Mouse (Mus musculus): ENCODE data around the gene Wbp1l.

The Wbp1l gene

GRCm38 (mm10) chr19:46628403-46628802, 29.5 kb downstream of the Wbp1l start:
- in situ Hi-C loops (cut with MboI, MseI), result no loop called here

DNA sequence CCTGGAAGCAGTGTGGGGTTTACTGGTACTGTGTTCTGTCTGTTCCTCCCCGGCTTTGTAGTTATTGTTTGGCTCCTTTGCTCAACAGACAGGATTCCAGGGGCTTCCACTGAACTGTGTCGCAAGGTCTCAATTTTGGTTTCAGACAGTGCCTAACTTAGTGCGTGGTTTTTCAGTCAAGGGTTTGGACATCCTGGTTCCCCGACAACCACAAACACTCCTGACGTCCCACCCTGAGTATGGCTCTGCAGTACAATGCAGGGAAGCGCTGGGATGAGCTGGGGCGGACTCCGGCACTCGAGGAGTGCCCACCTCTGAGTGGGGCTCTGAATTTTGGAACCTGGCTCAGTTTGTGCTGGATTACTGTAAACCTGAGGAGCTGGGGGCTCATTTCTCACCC, 30.9 kb downstream of the Wbp1l start:
- in situ Hi-C loops (cut with MboI, MseI), result no loop called here

- in situ Hi-C loops (cut with MboI, MseI), result no loop called here
Measured at GRCm38 (mm10) chr19:46631637-46632036, 32.8 kb downstream of the Wbp1l start.

GRCm38 (mm10) chr19:46635766-46636165, 36.9 kb downstream of the Wbp1l start:
- in situ Hi-C loops (cut with MboI, MseI), result no loop called here

- in situ Hi-C loops (cut with MboI, MseI), result no loop called here
Measured at GRCm38 (mm10) chr19:46637598-46637997, 38.7 kb downstream of the Wbp1l start.

- in situ Hi-C loops (cut with MboI, MseI), result no loop called here
Measured at GRCm38 (mm10) chr19:46639053-46639452, 40.2 kb downstream of the Wbp1l start.

DNA sequence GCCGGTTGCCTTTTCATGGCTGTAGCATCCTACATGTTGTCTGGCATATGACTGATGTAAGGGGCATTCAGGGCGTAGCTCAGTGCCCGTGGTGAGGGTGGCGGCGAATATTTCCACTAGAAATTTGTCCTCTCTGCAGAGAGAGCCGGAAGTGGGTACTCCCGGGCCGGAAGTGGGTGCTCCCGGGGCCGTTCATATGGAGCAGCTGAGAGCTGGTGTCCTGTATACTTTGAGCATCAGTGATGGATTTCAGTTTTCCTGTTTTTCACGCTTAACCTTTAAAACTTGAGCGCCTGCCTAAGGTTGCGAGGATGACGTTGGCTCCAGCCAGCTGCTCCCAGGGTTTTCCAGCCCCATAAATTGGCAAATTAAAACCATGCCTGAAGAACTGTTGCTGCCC, 40.6 kb downstream of the Wbp1l start:
- in situ Hi-C loops (cut with MboI, MseI), result no loop called here

DNA sequence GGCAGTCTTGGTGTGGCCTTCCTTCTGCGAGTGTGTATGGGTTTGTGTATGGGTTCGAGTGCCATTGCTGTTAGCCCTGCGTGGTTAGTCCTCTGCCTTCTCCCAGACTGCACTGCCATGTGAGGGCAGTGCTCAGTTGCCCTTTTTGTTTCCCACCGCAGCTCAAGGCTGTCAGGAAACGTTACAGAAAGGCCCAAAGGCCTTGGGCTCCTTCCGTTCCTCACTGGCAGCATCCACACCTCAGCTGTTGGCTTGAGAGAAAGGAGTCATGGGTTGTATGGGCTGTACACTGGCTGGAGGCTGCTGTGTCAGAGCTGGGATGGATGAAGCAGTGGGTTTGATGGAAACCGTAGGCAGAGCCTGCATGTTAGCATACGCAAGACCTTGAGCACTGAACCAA, 41.9 kb downstream of the Wbp1l start:
- in situ Hi-C loops (cut with MboI, MseI), result no loop called here

GRCm38 (mm10) chr19:46641420-46642085, 42.7 kb downstream of the Wbp1l start:
- in situ Hi-C loops (cut with MboI, MseI), result no loop called here

- in situ Hi-C loops (cut with MboI, MseI), result no loop called here
Measured at GRCm38 (mm10) chr19:46642136-46642753, 43.4 kb downstream of the Wbp1l start.

GRCm38 (mm10) chr19:46643236-46643635, 44.4 kb downstream of the Wbp1l start:
- in situ Hi-C loops (cut with MboI, MseI), result no loop called here

- in situ Hi-C loops (cut with MboI, MseI), result no loop called here
Measured at GRCm38 (mm10) chr19:46644343-46644792, 45.5 kb downstream of the Wbp1l start.

- in situ Hi-C loops (cut with MboI, MseI), result no loop called here
Measured at GRCm38 (mm10) chr19:46644793-46645602, 46.1 kb downstream of the Wbp1l start.

DNA sequence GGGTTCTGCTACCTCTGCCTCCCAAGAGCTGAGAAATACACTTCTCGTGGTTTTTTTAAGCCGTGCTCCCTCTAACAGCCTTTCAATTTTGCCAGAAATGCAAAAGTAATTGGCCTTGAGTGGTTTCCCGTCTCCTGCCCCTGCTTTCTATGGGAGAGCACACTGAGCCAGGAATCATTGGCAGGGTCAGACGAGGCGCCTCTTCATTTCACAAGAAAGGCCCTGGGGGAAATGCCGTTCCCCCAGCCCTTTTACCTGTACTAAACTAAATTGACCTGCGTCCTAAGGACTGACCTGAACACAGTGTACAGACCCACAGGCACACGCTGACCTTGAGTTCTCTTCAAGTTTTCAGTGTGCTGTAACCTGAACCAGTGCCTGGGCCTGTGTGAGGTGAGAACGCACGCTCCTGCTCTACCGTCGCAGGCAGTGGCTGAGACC, 47.2 kb downstream of the Wbp1l start:
- in situ Hi-C loops (cut with MboI, MseI), result no loop called here

DNA sequence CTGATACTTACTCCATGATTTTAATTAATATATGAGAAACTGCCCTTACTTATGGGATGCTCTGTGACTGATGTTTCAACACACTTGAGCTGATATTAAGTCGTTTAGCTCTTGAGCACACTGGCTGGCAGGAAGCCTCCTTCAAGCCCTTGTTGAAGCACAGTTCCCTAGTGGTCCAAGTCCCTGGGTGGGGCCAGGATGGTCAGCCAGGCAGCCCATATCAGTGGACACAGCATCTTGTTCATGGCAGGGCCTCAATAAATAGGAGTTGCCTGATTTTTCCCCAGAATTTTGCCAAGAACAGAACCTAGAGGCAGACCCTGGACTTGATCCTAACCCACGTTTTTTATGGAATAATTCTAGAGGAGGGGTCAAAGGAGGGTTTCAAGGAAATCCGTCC, 48.4 kb downstream of the Wbp1l start:
- in situ Hi-C loops (cut with MboI, MseI), result no loop called here

- in situ Hi-C loops (cut with MboI, MseI), result no loop called here
Measured at GRCm38 (mm10) chr19:46647850-46648249, 49.0 kb downstream of the Wbp1l start.

- in situ Hi-C loops (cut with MboI, MseI), result no loop called here
Measured at GRCm38 (mm10) chr19:46648565-46648964, 49.7 kb downstream of the Wbp1l start.

DNA sequence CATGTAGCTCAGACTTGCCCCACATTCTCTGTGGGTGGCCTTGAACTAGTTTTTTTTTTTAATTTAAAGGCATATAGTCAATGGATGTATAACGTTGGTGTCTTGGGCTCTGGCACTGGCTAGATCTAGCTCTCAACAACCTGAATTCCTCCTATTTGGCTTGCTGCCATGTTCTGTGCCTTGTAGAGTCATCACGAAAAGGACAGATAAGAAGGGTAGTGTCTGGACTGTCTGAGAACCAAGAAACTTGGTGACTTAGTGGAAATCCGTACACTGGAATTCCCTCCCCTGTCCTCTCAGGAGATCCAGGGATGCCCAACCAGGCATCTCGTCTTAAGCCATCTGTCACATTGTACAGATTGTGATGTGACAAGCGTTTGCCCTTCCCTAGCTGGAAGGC, 54.3 kb downstream of the Wbp1l start:
- in situ Hi-C loops (cut with MboI, MseI), result no loop called here

GRCm38 (mm10) chr19:46653616-46654235, 54.8 kb downstream of the Wbp1l start:
- in situ Hi-C loops (cut with MboI, MseI), result no loop called here

GRCm38 (mm10) chr19:46655626-46656025, 56.7 kb downstream of the Wbp1l start:
- in situ Hi-C loops (cut with MboI, MseI), result loop anchor here in 1 of 2 experiments (5.0 kb wide), 1 partner anchor 757 kb away; no protein-coding TSS in a partner anchor

- in situ Hi-C loops (cut with MboI, MseI), result loop anchor here in 1 of 2 experiments (5.0 kb wide), 1 partner anchor 756 kb away; no protein-coding TSS in a partner anchor
Measured at GRCm38 (mm10) chr19:46656151-46656840, 57.4 kb downstream of the Wbp1l start.

All from T-helper 17 cell (primary cell).